Mouse (Mus musculus) lung, embryonic 16.5 days (tissue): Measurements from ENCODE around the gene Sulf2. TPM values are rescaled to one million over a fixed set of nuclear protein-coding genes. Genes with fewer than 3 reads are reported as not detected.
A peak's percentile ranks its signal among the peaks of the same experiment; 100 is the strongest.

Source experiments
- ATAC-seq: fragments of 200-750 bp; cut with Nextera tagmentation; 2 replicates; pipeline ENCODE4 v1.8.0; 2017; ENCODE audit warnings: low read depth, mild to moderate bottlenecking, moderate library complexity
- H3K27ac ChIP-seq: fragments of 300-500 bp; sonication (generic); 2 replicates; pipeline ENCODE4 v1.5.1; 2014; ENCODE audit warnings: mild to moderate bottlenecking, control low read depth, low read length
- H3K27me3 ChIP-seq: fragments of 300-500 bp; sonication (generic); 2 replicates; pipeline ENCODE4 v1.6.1; 2014; ENCODE audit warnings: low read depth, low read length, mixed read lengths; ENCODE audit not compliant: control insufficient read depth, insufficient read depth
- H3K36me3 ChIP-seq: fragments of 300-500 bp; sonication (generic); 2 replicates; pipeline ENCODE4 v1.6.1; 2014; ENCODE audit warnings: low read length; ENCODE audit not compliant: control insufficient read depth, insufficient read depth
- H3K4me1 ChIP-seq: fragments of 300-500 bp; sonication (generic); replicated peaks from 2 replicates; pipeline ENCODE4 v1.6.1; 2014; ENCODE audit warnings: low read length, mixed read lengths; ENCODE audit not compliant: control insufficient read depth, insufficient read depth
- H3K4me2 ChIP-seq: fragments of 300-500 bp; sonication (generic); 2 replicates; pipeline ENCODE4 v1.6.1; 2014; ENCODE audit warnings: low read depth, low read length, control low read depth
- H3K4me3 ChIP-seq: fragments of 300-500 bp; sonication (generic); 2 replicates; pipeline ENCODE4 v1.5.1; 2014; ENCODE audit warnings: mild to moderate bottlenecking, low read length, control low read depth
- H3K9ac ChIP-seq: fragments of 300-500 bp; sonication (generic); 2 replicates; pipeline ENCODE4 v1.6.1; 2014; ENCODE audit warnings: low read length, control low read depth
- H3K9me3 ChIP-seq: fragments of 300-500 bp; sonication (generic); 2 replicates; pipeline ENCODE4 v1.6.1; 2016; ENCODE audit warnings: low read length; ENCODE audit not compliant: control insufficient read depth
- WGBS: fragments of 180-500 bp; shearing (Covaris S2); extraction: QIAGEN DNeasy Blood & Tissue Kit; methylation state at CpG from one replicate; pipeline ENCODE4 v1.1.7; 2014; 5-methylcytosine and 5-hydroxymethylcytosine counted together
- polyA plus RNA-seq: library from polyadenylated mRNA; unstranded; fragments of >200 nt; fragmentation: Nextera tagmentation; extraction: Ambion mirVana; gene quantifications from 2 replicates; pipeline ENCODE4 v1.2.1, GENCODE M21; 2015

The Sulf2 gene
- polyA plus RNA-seq, 1 experiment from 2014 or later, result 28.2 TPM

DNA sequence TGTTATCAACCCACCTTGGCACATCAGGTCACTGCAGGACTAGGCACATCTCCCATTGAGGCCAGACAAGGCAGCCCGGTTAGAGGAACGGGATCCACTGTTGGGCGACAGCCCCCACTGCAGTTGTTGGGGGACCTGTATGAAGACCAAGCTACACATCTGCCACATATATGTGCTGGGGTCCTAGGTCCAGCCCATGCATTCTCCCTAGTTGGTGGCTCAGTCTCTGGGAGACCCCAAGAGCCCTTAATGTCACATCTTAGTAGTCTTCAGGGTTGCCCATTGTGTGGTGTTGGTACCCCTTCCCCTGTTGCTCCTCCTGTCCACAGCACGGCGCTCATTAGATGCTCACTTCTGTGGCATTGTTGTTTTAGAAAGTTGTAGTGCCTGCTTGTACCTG lies 122.8 kb downstream of the Sulf2 start:
- ATAC-seq, result no peak
- Histone ChIP-seq H3K4me1 (peaks cover 24% of the 10 kb centered on the region), H3K36me3 (no peaks in the 10 kb centered on the region), H3K27ac (no peak overlapping the region), H3K27me3 (no peaks in the 10 kb centered on the region), H3K4me2 (no peak overlapping the region), H3K9me3 (no peaks in the 10 kb centered on the region), H3K9ac (no peak overlapping the region), H3K4me3 (no peak overlapping the region)
- WGBS, result 84% methylated on average over 5 of the region's 5 CpGs

DNA sequence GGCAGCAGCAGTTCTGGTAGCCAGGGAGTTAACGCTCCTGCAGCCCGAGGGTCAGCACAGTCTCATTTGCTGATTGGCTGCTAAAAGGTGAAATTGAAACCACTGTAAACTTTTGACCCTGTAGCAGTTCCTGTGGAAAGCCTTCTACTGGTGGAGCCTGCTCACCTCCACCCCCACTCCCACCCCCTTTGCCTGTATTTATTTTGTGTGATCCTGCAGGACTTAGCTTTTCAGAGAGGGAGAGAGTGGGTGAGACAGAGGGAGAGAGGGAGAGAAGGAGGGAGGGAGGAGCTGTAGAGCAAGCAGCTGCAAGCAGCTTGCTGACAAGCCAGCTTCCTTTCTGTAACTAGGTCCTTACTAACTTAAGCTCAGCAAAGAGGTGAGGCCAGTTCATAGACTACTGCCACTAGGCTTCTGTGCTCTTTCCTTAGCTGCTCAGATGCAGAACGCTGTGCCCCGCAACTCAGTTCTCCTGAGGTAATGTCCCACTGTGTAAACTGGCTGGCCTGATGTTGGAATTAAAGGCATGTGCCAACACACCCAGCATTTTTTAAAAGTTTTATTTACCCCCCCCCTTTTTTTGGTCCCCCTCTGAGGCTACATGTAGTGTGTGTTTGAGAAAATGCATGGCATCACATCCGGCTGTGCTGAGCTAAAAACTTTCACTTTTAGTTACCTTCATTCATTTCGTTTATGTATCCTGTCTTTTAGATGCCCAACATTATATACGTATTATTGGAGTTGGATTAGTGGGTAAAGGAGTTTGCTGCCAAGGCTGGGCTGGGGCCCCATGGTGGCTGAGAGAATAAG lies 124.1 kb downstream of the Sulf2 start:
- Histone ChIP-seq H3K4me2 (peak overlapping the region; percentile 54), H3K9me3 (no peaks in the 10 kb centered on the region), H3K4me3 (peak overlapping the region; percentile 23), H3K4me1 (peaks cover 24% of the 10 kb centered on the region), H3K27ac (peak overlapping the region; percentile 91), H3K27me3 (no peaks in the 10 kb centered on the region), H3K9ac (peak overlapping the region; percentile 42), H3K36me3 (no peaks in the 10 kb centered on the region)
- peak; percentile 96 for ATAC-seq
- 5% methylated on average over 7 of the region's 7 CpGs for WGBS

DNA sequence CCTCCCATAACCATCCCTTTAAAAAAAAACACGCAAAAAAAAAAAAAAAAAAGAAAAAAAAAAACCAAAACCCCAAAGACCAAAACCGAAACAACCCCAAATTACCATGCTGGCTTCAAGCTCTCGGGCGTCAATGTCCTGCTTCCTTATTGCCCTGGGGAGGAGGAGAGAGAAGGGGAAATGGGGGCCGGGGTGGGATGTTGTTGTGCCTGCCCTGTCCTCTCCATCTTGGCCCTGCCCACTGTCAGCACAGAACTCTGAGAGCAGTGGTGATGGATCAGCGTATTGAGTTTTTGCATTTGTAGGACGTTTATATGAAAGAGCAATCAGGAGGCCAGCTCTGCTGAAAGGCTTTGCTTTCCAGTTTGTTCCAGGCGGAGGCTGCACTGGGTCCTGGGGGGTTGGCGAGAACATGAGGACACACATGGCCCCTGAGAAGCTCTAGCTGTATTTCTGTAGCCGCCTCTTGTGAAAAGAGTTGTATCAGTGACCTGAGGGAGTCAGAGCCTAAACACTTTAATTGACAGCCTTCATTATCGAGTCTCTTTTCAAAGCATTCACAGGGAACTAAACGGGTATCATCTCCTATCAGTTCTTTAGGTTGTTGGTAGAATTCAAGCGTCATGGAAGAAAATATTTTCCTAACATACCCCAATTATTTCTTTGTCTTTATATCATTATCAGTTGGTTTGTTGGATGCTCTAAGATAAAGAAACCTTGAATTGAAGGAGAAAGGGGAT lies 125.0 kb downstream of the Sulf2 start:
- ATAC-seq, result no peak
- 3% methylated on average over 13 of the region's 13 CpGs for WGBS
- H3K27me3 ChIP-seq, result no peaks in the 10 kb centered on the region
- H3K9ac ChIP-seq, result peak overlapping the region; percentile 49
- no peaks in the 10 kb centered on the region for H3K36me3 ChIP-seq
- H3K9me3 ChIP-seq, result no peaks in the 10 kb centered on the region
- peaks cover 28% of the 10 kb centered on the region for H3K4me1 ChIP-seq
- peak overlapping the region; percentile 91 for H3K27ac ChIP-seq
- H3K4me2 ChIP-seq, result peak overlapping the region; percentile 54
- peak overlapping the region; percentile 28 for H3K4me3 ChIP-seq

DNA sequence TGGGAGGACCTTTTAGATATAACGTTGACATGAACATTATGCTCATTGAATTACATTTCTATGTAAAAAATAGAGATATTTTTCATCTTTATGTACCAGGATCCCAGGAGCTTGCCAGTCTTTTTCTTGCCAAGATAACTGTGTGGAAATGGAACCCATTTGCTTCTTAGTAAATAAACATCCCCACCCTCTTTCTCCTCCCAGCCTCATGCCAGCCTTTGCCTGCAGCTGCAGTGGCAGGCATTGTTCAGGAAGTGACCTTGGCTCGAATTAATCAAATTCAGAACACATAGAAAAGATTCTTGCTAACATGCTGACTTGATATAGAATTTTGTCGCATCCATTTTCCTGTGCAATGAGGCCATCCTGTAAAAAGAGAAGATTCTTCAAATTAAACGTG lies 126.2 kb downstream of the Sulf2 start:
- H3K4me1 ChIP-seq, result peaks cover 30% of the 10 kb centered on the region
- no peaks in the 10 kb centered on the region for H3K9me3 ChIP-seq
- no peak overlapping the region for H3K4me3 ChIP-seq
- H3K4me2 ChIP-seq, result no peak overlapping the region
- ATAC-seq, result no peak
- H3K27me3 ChIP-seq, result no peaks in the 10 kb centered on the region
- WGBS, result 34% methylated on average over 4 of the region's 4 CpGs
- no peaks in the 10 kb centered on the region for H3K36me3 ChIP-seq
- no peak overlapping the region for H3K9ac ChIP-seq
- H3K27ac ChIP-seq, result peak overlapping the region; percentile 40; the same call in 1 of the 2 replicates

DNA sequence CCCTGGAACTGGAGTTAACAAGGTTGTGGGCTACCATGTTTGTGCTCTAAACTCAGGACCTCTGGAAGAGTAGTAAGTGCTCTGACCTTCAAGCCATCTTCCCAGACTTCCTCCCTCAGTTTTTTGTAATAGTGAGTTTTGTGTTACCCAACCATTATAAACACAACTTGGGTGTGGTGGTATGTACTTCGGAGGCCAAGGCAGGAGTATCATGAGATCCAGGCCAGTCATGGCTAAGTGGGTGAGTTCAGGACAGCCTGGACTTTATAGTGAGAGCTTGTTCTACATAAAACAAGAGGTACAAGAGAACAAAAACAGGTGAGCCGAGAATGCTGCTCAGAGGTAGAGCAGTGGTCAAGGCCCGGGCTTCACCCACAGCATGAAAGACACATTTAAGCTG lies 127.6 kb downstream of the Sulf2 start:
- Histone ChIP-seq H3K4me3 (no peak overlapping the region), H3K9me3 (no peaks in the 10 kb centered on the region), H3K27me3 (no peaks in the 10 kb centered on the region), H3K9ac (no peak overlapping the region), H3K4me1 (peaks cover 33% of the 10 kb centered on the region), H3K4me2 (no peak overlapping the region), H3K27ac (no peak overlapping the region), H3K36me3 (no peaks in the 10 kb centered on the region)
- ATAC-seq, result no peak
- 86% methylated on average over 3 of the region's 3 CpGs for WGBS

DNA sequence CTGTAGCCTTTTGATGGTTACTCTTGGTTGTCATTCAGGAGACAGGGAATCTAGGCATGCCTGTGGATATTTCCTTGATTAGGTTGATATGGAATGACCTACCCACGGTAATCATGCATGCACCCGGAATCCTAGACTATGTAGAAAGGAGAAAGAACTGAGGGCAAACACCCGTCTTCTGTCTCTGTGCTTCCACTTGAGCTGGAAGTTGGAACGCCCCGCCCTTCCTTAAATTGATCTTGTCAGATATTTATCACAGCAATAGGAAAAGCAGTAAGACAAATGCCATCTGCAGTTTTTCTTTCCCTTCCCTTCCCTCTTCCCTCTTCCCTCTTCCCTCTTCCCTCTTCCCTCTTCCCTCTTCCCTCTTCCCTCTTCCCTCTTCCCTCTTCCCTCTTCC lies 129.5 kb downstream of the Sulf2 start:
- Histone ChIP-seq H3K9me3 (no peaks in the 10 kb centered on the region), H3K4me1 (peaks cover 40% of the 10 kb centered on the region), H3K4me3 (no peak overlapping the region), H3K36me3 (no peaks in the 10 kb centered on the region), H3K27ac (no peak overlapping the region), H3K4me2 (no peak overlapping the region), H3K9ac (no peak overlapping the region), H3K27me3 (no peaks in the 10 kb centered on the region)
- 63% methylated on average over 5 of the region's 5 CpGs for WGBS
- no peak for ATAC-seq

DNA sequence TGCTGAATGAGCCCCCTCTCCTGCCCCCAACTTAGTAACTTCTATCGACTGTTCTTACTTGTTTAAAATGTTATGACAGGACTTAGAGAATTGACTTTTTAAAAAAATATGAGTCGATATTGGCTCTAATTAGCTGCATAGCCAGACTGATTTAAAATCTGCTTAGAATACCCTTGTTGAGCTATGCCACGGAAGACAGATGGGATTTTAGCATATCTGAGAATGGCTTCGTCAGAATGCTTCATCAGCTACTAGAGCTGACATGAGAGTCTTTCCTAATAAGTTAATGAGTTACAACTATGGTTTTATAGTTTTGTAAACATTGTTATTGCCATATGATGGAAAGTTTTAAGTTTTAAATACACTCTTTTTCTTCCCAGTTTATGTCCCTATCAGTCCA lies 130.8 kb downstream of the Sulf2 start:
- H3K27ac ChIP-seq, result no peak overlapping the region
- H3K36me3 ChIP-seq, result no peaks in the 10 kb centered on the region
- peaks cover 36% of the 10 kb centered on the region for H3K4me1 ChIP-seq
- no peak overlapping the region for H3K4me3 ChIP-seq
- 75% methylated on average over 4 of the region's 4 CpGs for WGBS
- no peaks in the 10 kb centered on the region for H3K27me3 ChIP-seq
- no peaks in the 10 kb centered on the region for H3K9me3 ChIP-seq
- H3K4me2 ChIP-seq, result no peak overlapping the region
- ATAC-seq, result no peak
- H3K9ac ChIP-seq, result no peak overlapping the region

DNA sequence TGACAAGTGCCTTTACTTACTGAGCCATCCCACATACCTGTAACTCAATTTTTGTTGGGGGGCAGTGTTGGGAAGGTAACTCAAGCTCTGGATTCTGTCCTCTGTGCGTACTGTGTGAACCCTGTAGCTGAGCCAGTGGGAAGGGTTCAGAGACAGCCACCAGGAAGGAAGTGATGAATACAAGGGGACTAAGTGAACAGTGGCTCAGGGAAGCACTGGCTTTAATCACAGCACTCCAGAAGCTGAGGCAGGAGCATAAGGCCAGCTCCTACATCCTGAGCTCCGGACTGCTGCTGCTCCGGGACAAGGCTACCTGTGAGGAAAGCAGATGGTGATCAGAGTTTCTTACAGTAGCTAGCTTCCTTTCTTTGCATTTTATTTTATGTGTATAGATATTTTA lies 131.4 kb downstream of the Sulf2 start:
- H3K36me3 ChIP-seq, result no peaks in the 10 kb centered on the region
- no peak overlapping the region for H3K4me3 ChIP-seq
- WGBS, result 76% methylated on average over 3 of the region's 3 CpGs
- no peak overlapping the region for H3K4me2 ChIP-seq
- H3K9ac ChIP-seq, result no peak overlapping the region
- no peak overlapping the region for H3K27ac ChIP-seq
- no peak for ATAC-seq
- H3K27me3 ChIP-seq, result no peaks in the 10 kb centered on the region
- H3K4me1 ChIP-seq, result peaks cover 33% of the 10 kb centered on the region
- H3K9me3 ChIP-seq, result no peaks in the 10 kb centered on the region
